Comparison of ENCODE assay signal across 8 mouse cellular contexts in genomic region chr11:6066176-6066575, GRCm38 (mm10). TPM values are rescaled to one million over a fixed set of nuclear protein-coding genes. Genes with fewer than 3 reads are reported as not detected.
A peak's percentile ranks its signal among the peaks of the same experiment; 100 is the strongest.
DNase-seq lines count a peak whose midpoint lies in the region; ATAC-seq and TF ChIP-seq lines count a peak whose summit lies in the region.

Gene Camk2b, minus strand, starts transcription at chr11:6066362.

- no peak within 1 kb of the TSS for H3K27ac ChIP-seq in kidney, embryonic 16.5 days (ENCODE audit: low read length)
- no peak within 1 kb of the TSS for H3K27ac ChIP-seq in hindbrain, embryonic 10.5 days
- no peak within 1 kb of the TSS for H3K27ac ChIP-seq in limb, embryonic 15.5 days

- H3K4me2 ChIP-seq in kidney, embryonic 16.5 days (replicated peaks; ENCODE audit: low read depth, low read length), result peak within 1 kb of the TSS; percentile 91
- peak within 1 kb of the TSS; percentile 97 for H3K4me2 ChIP-seq in limb, embryonic 15.5 days

- 8% methylated on average over 6 of the region's 6 CpGs for WGBS in kidney, embryonic 16.5 days
- WGBS in hindbrain, embryonic 10.5 days, result 15% methylated on average over 6 of the region's 6 CpGs
- WGBS in limb, embryonic 15.5 days, result 12% methylated on average over 6 of the region's 6 CpGs

- no peak for ATAC-seq in kidney, embryonic 16.5 days (ENCODE audit: low FRiP score, low TSS enrichment)
- no peak for ATAC-seq in limb, embryonic 15.5 days (ENCODE audit: insufficient number of reproducible peaks, low FRiP score, low TSS enrichment, low read depth)

- no peaks in the 10 kb centered on the region for H3K36me3 ChIP-seq in kidney, embryonic 16.5 days (ENCODE audit: insufficient read depth, low read length)
- no peaks in the 10 kb centered on the region for H3K36me3 ChIP-seq in hindbrain, embryonic 10.5 days
- H3K36me3 ChIP-seq in limb, embryonic 15.5 days, result no peaks in the 10 kb centered on the region

- peaks cover 64% of the 10 kb centered on the region for H3K27me3 ChIP-seq in kidney, embryonic 16.5 days (ENCODE audit: insufficient read depth, low read length)
- H3K27me3 ChIP-seq in hindbrain, embryonic 10.5 days (ENCODE audit: insufficient read depth, poor library complexity, severe bottlenecking), result peaks cover 99% of the 10 kb centered on the region
- peaks cover 97% of the 10 kb centered on the region for H3K27me3 ChIP-seq in limb, embryonic 15.5 days

- H3K4me1 ChIP-seq in kidney, embryonic 16.5 days (ENCODE audit: insufficient read depth, low read length), result peaks cover 18% of the 10 kb centered on the region
- H3K4me1 ChIP-seq in hindbrain, embryonic 10.5 days (replicated peaks), result peaks cover 39% of the 10 kb centered on the region
- H3K4me1 ChIP-seq in limb, embryonic 15.5 days, result peaks cover 26% of the 10 kb centered on the region

- peak within 1 kb of the TSS; percentile 62 for H3K4me3 ChIP-seq in kidney, embryonic 16.5 days (ENCODE audit: low read length)
- peak within 1 kb of the TSS; percentile 60 for H3K4me3 ChIP-seq in hindbrain, embryonic 10.5 days
- H3K4me3 ChIP-seq in limb, embryonic 15.5 days, result peak within 1 kb of the TSS; percentile 53

- no peak for DNase-seq in kidney, postnatal 10 days
- DNase-seq in brain, embryonic 14.5 days (ENCODE audit: low read depth), result no peak
- DNase-seq in hindbrain, embryonic 10.5 days (ENCODE audit: low spot score), result no peak
- no peak for DNase-seq in embryo, embryonic 9.5 days (ENCODE audit: extremely low spot score)
- DNase-seq in cerebellum, adult 9-10 months, result no peak
- DNase-seq in thymus, postnatal 0 days (ENCODE audit: low spot score), result no peak

- no peak for TF ChIP-seq CTCF in brain, embryonic 14.5 days (IDR thresholded peaks at IDR 0.05; ENCODE audit: borderline replicate concordance, extremely low read depth, insufficient read depth, insufficient read length)

- no peak for TF ChIP-seq POLR2A in brain, embryonic 14.5 days (IDR thresholded peaks at IDR 0.05; ENCODE audit: borderline replicate concordance, extremely low read depth, insufficient read depth, insufficient read length, poor library complexity, severe bottlenecking)

- H3K9me3 ChIP-seq in kidney, embryonic 16.5 days (ENCODE audit: low read length), result no peaks in the 10 kb centered on the region
- no peaks in the 10 kb centered on the region for H3K9me3 ChIP-seq in hindbrain, embryonic 10.5 days
- no peaks in the 10 kb centered on the region for H3K9me3 ChIP-seq in limb, embryonic 15.5 days

- H3K9ac ChIP-seq in kidney, embryonic 16.5 days (replicated peaks; ENCODE audit: low read length), result peak within 1 kb of the TSS; percentile 63
- 0 out of 2 replicates have a peak within 1 kb of the TSS, but pooled peaks have one; percentile 12 for H3K9ac ChIP-seq in limb, embryonic 15.5 days

RNA-seq across cellular contexts. Expression of gene Camk2b, which starts in this region (rescaled TPM):
- polyA plus RNA-seq in kidney, embryonic 16.5 days (2015; fragmentation: Nextera tagmentation; extraction: Ambion mirVana), result 3.4 and 4.1 TPM in 2 replicates
- polyA plus RNA-seq in brain, embryonic 14.5 days (2012; rRNA removed), result 87.5 and 126 TPM in 2 replicates
- 1.8 and 3.6 TPM in 2 replicates for polyA plus RNA-seq in hindbrain, embryonic 10.5 days (2016; fragmentation: Nextera tagmentation; extraction: Ambion mirVana)
- polyA plus RNA-seq in limb, embryonic 15.5 days (2015; fragmentation: Nextera tagmentation; extraction: Ambion mirVana), result 2.6 and 4.4 TPM in 2 replicates
- polyA plus RNA-seq in thymus, postnatal 0 days (2015; fragmentation: Nextera tagmentation; extraction: Ambion mirVana), result 2.0 and 2.3 TPM in 2 replicates

Comparison
In these comparisons a context has a peak if more than half of its experiments do, and no peak if none do; other contexts are left out.
1. RNA of gene Camk2b (polyA plus RNA-seq): 87.5 to 126 TPM in brain, embryonic 14.5 days; 3.4 to 4.1 TPM in kidney, embryonic 16.5 days, 1.8 to 3.6 TPM in hindbrain, embryonic 10.5 days, 2.6 to 4.4 TPM in limb, embryonic 15.5 days and 2.0 to 2.3 TPM in thymus, postnatal 0 days; every median in the first group is over 10 times any median in the second.
2. Peak in every context shown above with its lines, with median percentiles within 50 percentile points of each other: H3K4me3 ChIP-seq.